Mouse (Mus musculus): Measurements from ENCODE around the gene Cox16.
"Not testable (repeated sequence)": the region's sequence is repeated elsewhere in the genome, so short reads cannot be mapped to it uniquely, and the experiment has no call there.

Cox16 gene

GRCm38 (mm10) chr12:81484727-81485191 lies at the start of gene Cox16:
Gene Cox16, minus strand, starts transcription at chr12:81485127.
- DNase-seq = peak; percentile 86

GRCm38 (mm10) chr12:81533029-81533419 lies 48.1 kb upstream of the Cox16 start:
- no peak for DNase-seq

GRCm38 (mm10) chr12:81532316-81533028 lies 47.5 kb upstream of the Cox16 start, which contains the start of the genes Gm20498 and Synj2bp:
Gene Gm20498, minus strand, starts transcription at chr12:81532905.
Gene Synj2bp, minus strand, starts transcription at chr12:81532911.
- peak; percentile 86 for DNase-seq

- DNase-seq = not testable (repeated sequence)
Measured at GRCm38 (mm10) chr12:81530587-81530986, 45.7 kb upstream of the Cox16 start.

- DNase-seq = not testable (repeated sequence)
Measured at GRCm38 (mm10) chr12:81496906-81497305, 12.0 kb upstream of the Cox16 start.

GRCm38 (mm10) chr12:81490491-81490890 lies 5.6 kb upstream of the Cox16 start:
- no peak for DNase-seq

- DNase-seq = no peak
Measured at GRCm38 (mm10) chr12:81485311-81485710, 384 bp upstream of the Cox16 start.

GRCm38 (mm10) chr12:81484212-81484611 lies 715 bp downstream of the Cox16 start:
- DNase-seq = no peak

- peak; percentile 31 for DNase-seq
Measured at GRCm38 (mm10) chr12:81483656-81484055, 1.3 kb downstream of the Cox16 start.

- not testable (repeated sequence) for DNase-seq
Measured at GRCm38 (mm10) chr12:81459051-81459450, 25.9 kb downstream of the Cox16 start.

GRCm38 (mm10) chr12:81438985-81439384 lies 45.9 kb downstream of the Cox16 start:
- not testable (repeated sequence) for DNase-seq

GRCm38 (mm10) chr12:81434778-81435177 lies 50.1 kb downstream of the Cox16 start:
- DNase-seq = not testable (repeated sequence)

GRCm38 (mm10) chr12:81421846-81422245 lies 63.1 kb downstream of the Cox16 start, which contains the start of gene Adam4:
Gene Adam4, minus strand, starts transcription at chr12:81421946.
- no peak for DNase-seq

- no peak for DNase-seq
Measured at GRCm38 (mm10) chr12:81413211-81413610, 71.7 kb downstream of the Cox16 start.

- DNase-seq = no peak
Measured at GRCm38 (mm10) chr12:81408966-81409365, 76.0 kb downstream of the Cox16 start.

GRCm38 (mm10) chr12:81402187-81402586 lies 82.7 kb downstream of the Cox16 start:
- peak; percentile 82 for DNase-seq

- not testable (repeated sequence) for DNase-seq
Measured at GRCm38 (mm10) chr12:81379364-81379763, 105.6 kb downstream of the Cox16 start, which contains the start of gene Gm4787. Gene Gm4787, minus strand, starts transcription at chr12:81379464.

- DNase-seq = no peak
Measured at GRCm38 (mm10) chr12:81333841-81334240, 151.1 kb downstream of the Cox16 start.

GRCm38 (mm10) chr12:81332875-81333421 lies 152.0 kb downstream of the Cox16 start, which contains the start of gene Slc8a3:
Gene Slc8a3, minus strand, starts transcription at chr12:81333180.
- DNase-seq = peak; percentile 83

- peak; percentile 83 for DNase-seq
Measured at GRCm38 (mm10) chr12:81331937-81332874, 152.7 kb downstream of the Cox16 start.

GRCm38 (mm10) chr12:81331046-81331638 lies 153.8 kb downstream of the Cox16 start:
- no peak for DNase-seq

- DNase-seq = peak; percentile 61
Measured at GRCm38 (mm10) chr12:81324991-81325390, 159.9 kb downstream of the Cox16 start.
